Mouse (Mus musculus) liver, postnatal 0 days (tissue): ENCODE results near the gene Relb.

Experiments used
- CTCF ChIP-seq: sonication (generic); IDR thresholded peaks from 2 replicates; pipeline ENCODE4 v1.5.1; 2016; ENCODE audit warnings: antibody characterized with exemption, low read depth
- EP300 ChIP-seq: IDR thresholded peaks from 2 replicates; pipeline ENCODE4 v1.6.1; 2016; ENCODE audit warnings: antibody characterized with exemption, low read depth, mild to moderate bottlenecking

DNA sequence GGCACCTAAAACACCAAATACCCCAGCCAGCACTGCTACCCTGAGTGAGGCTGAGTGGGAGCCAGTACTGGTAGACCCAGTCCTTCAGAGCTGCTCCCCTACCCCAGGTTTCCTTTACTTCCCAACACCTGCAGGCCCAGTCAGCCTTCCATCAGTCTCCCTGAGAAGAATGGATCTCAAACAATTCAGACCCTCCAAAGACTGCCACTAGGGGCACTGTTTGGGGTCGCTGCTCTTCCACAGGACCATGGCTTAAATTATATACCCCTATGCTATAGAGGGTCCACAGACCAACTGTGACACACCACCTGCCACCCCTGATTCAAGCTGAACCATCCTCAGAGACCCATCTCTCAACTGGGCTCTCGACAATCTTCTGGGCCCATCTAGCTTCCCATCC is 70.3 kb downstream of the Relb start:
- peak; percentile 71 for TF ChIP-seq CTCF
- TF ChIP-seq EP300, result no peak
